Mouse (Mus musculus) macrophage (primary cell): ENCODE data around the gene Rspry1. TPM values are rescaled to one million over a fixed set of nuclear protein-coding genes. Genes with fewer than 3 reads are reported as not detected.
A peak's percentile ranks its signal among the peaks of the same experiment; 100 is the strongest.

ENCODE experiments used
- H3K27ac ChIP-seq: fragments of 350-480 bp; formaldehyde crosslinking; 2 replicates; pipeline ENCODE4 v1.9.0; 2021
- H3K36me3 ChIP-seq: fragments of 350-480 bp; formaldehyde crosslinking; 2 replicates; pipeline ENCODE4 v1.9.0; 2021; ENCODE audit errors: inconsistent target
- H3K4me3 ChIP-seq: fragments of 350-480 bp; formaldehyde crosslinking; 2 replicates; pipeline ENCODE4 v1.9.0; 2021; ENCODE audit errors: inconsistent target
- H3K79me2 ChIP-seq: fragments of 350-480 bp; formaldehyde crosslinking; 2 replicates; pipeline ENCODE4 v1.9.0; 2021; ENCODE audit errors: inconsistent target
- WGBS: methylation state at CpG from one replicate; pipeline ENCODE4 v1.1.7; 2026; ENCODE audit warnings: inconsistent platforms; ENCODE audit not compliant: missing documents; 5-methylcytosine and 5-hydroxymethylcytosine counted together
- polyA plus RNA-seq: library from polyadenylated mRNA; stranded (reverse); fragments of 250-400 nt; gene quantifications from 3 replicates; pipeline ENCODE4 v1.2.4, GENCODE M21; 2018; ENCODE audit warnings: inconsistent platforms

Gene Rspry1
- polyA plus RNA-seq, 1 experiment from 2014 or later = 18.7 TPM

- 79% methylated on average over 7 of the region's 7 CpGs for WGBS
- H3K4me3 ChIP-seq = no peak overlapping the region
- peaks cover 80% of the 10 kb centered on the region for H3K36me3 ChIP-seq
- H3K27ac ChIP-seq = no peak overlapping the region
- H3K79me2 ChIP-seq = no peaks in the 10 kb centered on the region
These were observed 19.8 kb upstream of the Rspry1 start for GRCm38 (mm10) chr8:94581820-94582483.

- no peaks in the 10 kb centered on the region for H3K79me2 ChIP-seq
- peaks cover 81% of the 10 kb centered on the region for H3K36me3 ChIP-seq
- 91% methylated on average over 5 of the region's 6 CpGs for WGBS
- no peak overlapping the region for H3K27ac ChIP-seq
- no peak overlapping the region for H3K4me3 ChIP-seq
These were observed 19.2 kb upstream of the Rspry1 start for GRCm38 (mm10) chr8:94582569-94582968.

GRCm38 (mm10) chr8:94584238-94584817 is 17.4 kb upstream of the Rspry1 start:
- peaks cover 82% of the 10 kb centered on the region for H3K36me3 ChIP-seq
- H3K27ac ChIP-seq = no peak overlapping the region
- 20% methylated on average over 4 of the region's 4 CpGs for WGBS
- H3K79me2 ChIP-seq = peaks cover 4% of the 10 kb centered on the region; the same call in 1 of the 2 replicates
- no peak overlapping the region for H3K4me3 ChIP-seq

- 96% methylated on average over 4 of the region's 4 CpGs for WGBS
- H3K79me2 ChIP-seq = peaks cover 77% of the 10 kb centered on the region
- no peak overlapping the region for H3K27ac ChIP-seq
- H3K36me3 ChIP-seq = peaks cover 28% of the 10 kb centered on the region
- no peak overlapping the region for H3K4me3 ChIP-seq
These were observed 10.0 kb upstream of the Rspry1 start for GRCm38 (mm10) chr8:94591691-94592090.

GRCm38 (mm10) chr8:94594211-94594610 is 7.5 kb upstream of the Rspry1 start:
- H3K27ac ChIP-seq = no peak overlapping the region
- 24% methylated on average over 1 of the region's 1 CpGs for WGBS
- H3K79me2 ChIP-seq = peaks cover 99% of the 10 kb centered on the region
- peaks cover 2% of the 10 kb centered on the region for H3K36me3 ChIP-seq
- H3K4me3 ChIP-seq = no peak overlapping the region

- Histone ChIP-seq H3K36me3 (no peaks in the 10 kb centered on the region), H3K79me2 (peaks cover 95% of the 10 kb centered on the region), H3K27ac (peak overlapping the region; percentile 12; the same call in 1 of the 2 replicates), H3K4me3 (peak overlapping the region; percentile 98)
- 17% methylated on average over 5 of the region's 5 CpGs for WGBS
These were observed 1.3 kb upstream of the Rspry1 start for GRCm38 (mm10) chr8:94600478-94600877.

- H3K4me3 ChIP-seq = peak overlapping the region; percentile 98
- no peaks in the 10 kb centered on the region for H3K36me3 ChIP-seq
- H3K79me2 ChIP-seq = peaks cover 95% of the 10 kb centered on the region
- WGBS = 0% methylated on average over 50 of the region's 51 CpGs
- peak overlapping the region; percentile 12; the same call in 1 of the 2 replicates for H3K27ac ChIP-seq
These were observed 617 bp upstream of the Rspry1 start for GRCm38 (mm10) chr8:94601034-94601606.

GRCm38 (mm10) chr8:94602471-94603131 is 864 bp downstream of the Rspry1 start:
- H3K79me2 ChIP-seq = peaks cover 95% of the 10 kb centered on the region
- peak overlapping the region; percentile 52 for H3K27ac ChIP-seq
- 2% methylated on average over 28 of the region's 31 CpGs for WGBS
- peak overlapping the region; percentile 98 for H3K4me3 ChIP-seq
- no peaks in the 10 kb centered on the region for H3K36me3 ChIP-seq

GRCm38 (mm10) chr8:94604030-94604429 is 2.3 kb downstream of the Rspry1 start:
- 88% methylated on average over 2 of the region's 2 CpGs for WGBS
- Histone ChIP-seq H3K36me3 (no peaks in the 10 kb centered on the region), H3K27ac (no peak overlapping the region), H3K79me2 (peaks cover 95% of the 10 kb centered on the region), H3K4me3 (no peak overlapping the region)

GRCm38 (mm10) chr8:94607064-94607463 is 5.3 kb downstream of the Rspry1 start:
- 91% methylated on average over 4 of the region's 5 CpGs for WGBS

GRCm38 (mm10) chr8:94624885-94625284 is 23.1 kb downstream of the Rspry1 start:
- peaks cover 48% of the 10 kb centered on the region for H3K36me3 ChIP-seq
- H3K27ac ChIP-seq = no peak overlapping the region
- H3K79me2 ChIP-seq = no peaks in the 10 kb centered on the region
- WGBS = 95% methylated on average over 1 of the region's 1 CpGs
- no peak overlapping the region for H3K4me3 ChIP-seq

More at GRCm38 (mm10) chr8:94607064-94607463, 5.3 kb downstream of the Rspry1 start:
- H3K79me2 ChIP-seq = peaks cover 100% of the 10 kb centered on the region
- no peaks in the 10 kb centered on the region for H3K36me3 ChIP-seq
- H3K4me3 ChIP-seq = no peak overlapping the region
- no peak overlapping the region for H3K27ac ChIP-seq

GRCm38 (mm10) chr8:94633564-94634194 is 31.9 kb downstream of the Rspry1 start:
- Histone ChIP-seq H3K36me3 (peaks cover 60% of the 10 kb centered on the region), H3K79me2 (no peaks in the 10 kb centered on the region), H3K4me3 (no peak overlapping the region), H3K27ac (no peak overlapping the region)
- 11% methylated on average over 2 of the region's 2 CpGs for WGBS

- Histone ChIP-seq H3K36me3 (peaks cover 61% of the 10 kb centered on the region), H3K79me2 (no peaks in the 10 kb centered on the region), H3K27ac (no peak overlapping the region), H3K4me3 (no peak overlapping the region)
These were observed 32.5 kb downstream of the Rspry1 start for GRCm38 (mm10) chr8:94634211-94634610.

GRCm38 (mm10) chr8:94641183-94641582 is 39.4 kb downstream of the Rspry1 start:
- peaks cover 70% of the 10 kb centered on the region for H3K36me3 ChIP-seq
- 100% methylated on average over 2 of the region's 2 CpGs for WGBS

More at GRCm38 (mm10) chr8:94641183-94641582, 39.4 kb downstream of the Rspry1 start:
- Histone ChIP-seq H3K27ac (no peak overlapping the region), H3K4me3 (no peak overlapping the region), H3K79me2 (no peaks in the 10 kb centered on the region)
